Mouse (Mus musculus): ENCODE data around the gene Ndufs5. TPM values are rescaled to one million over a fixed set of nuclear protein-coding genes. Genes with fewer than 3 reads are reported as not detected.

The Ndufs5 gene
- polyA plus RNA-seq, 1 experiment from 2014 or later = 257 TPM

- Histone ChIP-seq H3K4me3 (ENCODE audit: low read depth, low read length) (no peak overlapping the region), H3K36me3 (replicated peaks; ENCODE audit: insufficient read depth, low read length) (peaks cover 20% of the 10 kb centered on the region), H3K27ac (ENCODE audit: low read depth) (no peak overlapping the region), H3K27me3 (ENCODE audit: insufficient read depth, low read length) (no peaks in the 10 kb centered on the region), H3K9ac (replicated peaks) (no peak overlapping the region), H3K4me2 (ENCODE audit: low read depth, low read length) (no peak overlapping the region), H3K9me3 (ENCODE audit: low read length) (no peaks in the 10 kb centered on the region), H3K4me1 (ENCODE audit: insufficient read depth) (no peaks in the 10 kb centered on the region)
- no peak for ATAC-seq
- no peak for DNase-seq
- WGBS (ENCODE audit: insufficient replicate concordance) = 83% methylated on average over 1 of the region's 2 CpGs
- TF ChIP-seq CTCF (IDR thresholded peaks at IDR 0.05; ENCODE audit: low read depth) (no peak), EP300 (IDR thresholded peaks at IDR 0.05; ENCODE audit: low read depth) (no peak)
Observed at GRCm38 (mm10) chr4:123732921-123733320, 14.9 kb upstream of the Ndufs5 start.

- H3K4me2 ChIP-seq (ENCODE audit: low read depth, low read length) = no peak overlapping the region
- TF ChIP-seq EP300 (IDR thresholded peaks at IDR 0.05; ENCODE audit: low read depth) (no peak), CTCF (IDR thresholded peaks at IDR 0.05; ENCODE audit: low read depth) (no peak)
- DNase-seq (no peak), ATAC-seq (peak; percentile 69; the same call in 1 of the 2 replicates)
- H3K27ac ChIP-seq (ENCODE audit: low read depth) = no peak overlapping the region
- H3K36me3 ChIP-seq (replicated peaks; ENCODE audit: insufficient read depth, low read length) = peaks cover 17% of the 10 kb centered on the region
- no peaks in the 10 kb centered on the region for H3K27me3 ChIP-seq (ENCODE audit: insufficient read depth, low read length)
- WGBS (ENCODE audit: insufficient replicate concordance) = 87% methylated on average over 4 of the region's 4 CpGs
- H3K9me3 ChIP-seq (ENCODE audit: low read length) = no peaks in the 10 kb centered on the region
- no peaks in the 10 kb centered on the region for H3K4me1 ChIP-seq (ENCODE audit: insufficient read depth)
- no peak overlapping the region for H3K9ac ChIP-seq (replicated peaks)
- no peak overlapping the region for H3K4me3 ChIP-seq (ENCODE audit: low read depth, low read length)
Observed at GRCm38 (mm10) chr4:123732163-123732910, 14.3 kb upstream of the Ndufs5 start.

- WGBS (ENCODE audit: insufficient replicate concordance) = 84% methylated on average over 4 of the region's 4 CpGs
- H3K36me3 ChIP-seq (replicated peaks; ENCODE audit: insufficient read depth, low read length) = no peaks in the 10 kb centered on the region
- no peak overlapping the region for H3K4me2 ChIP-seq (ENCODE audit: low read depth, low read length)
- H3K9me3 ChIP-seq (ENCODE audit: low read length) = no peaks in the 10 kb centered on the region
- TF ChIP-seq CTCF (IDR thresholded peaks at IDR 0.05; ENCODE audit: low read depth) = no peak
- no peak for TF ChIP-seq EP300 (IDR thresholded peaks at IDR 0.05; ENCODE audit: low read depth)
- no peak overlapping the region for H3K9ac ChIP-seq (replicated peaks)
- H3K4me3 ChIP-seq (ENCODE audit: low read depth, low read length) = no peak overlapping the region
- no peak overlapping the region for H3K27ac ChIP-seq (ENCODE audit: low read depth)
- no peak for ATAC-seq
- no peaks in the 10 kb centered on the region for H3K4me1 ChIP-seq (ENCODE audit: insufficient read depth)
- no peaks in the 10 kb centered on the region for H3K27me3 ChIP-seq (ENCODE audit: insufficient read depth, low read length)
- no peak for DNase-seq
Observed at GRCm38 (mm10) chr4:123721761-123722160, 3.8 kb upstream of the Ndufs5 start.

- Histone ChIP-seq H3K9me3 (ENCODE audit: low read length) (no peaks in the 10 kb centered on the region), H3K4me1 (ENCODE audit: insufficient read depth) (no peaks in the 10 kb centered on the region), H3K9ac (replicated peaks) (peak overlapping the region; percentile 2), H3K4me3 (ENCODE audit: low read depth, low read length) (peak overlapping the region; percentile 83), H3K4me2 (ENCODE audit: low read depth, low read length) (peak overlapping the region; percentile 56), H3K27ac (ENCODE audit: low read depth) (peak overlapping the region; percentile 74), H3K36me3 (replicated peaks; ENCODE audit: insufficient read depth, low read length) (no peaks in the 10 kb centered on the region; the same call in 1 of the 2 replicates), H3K27me3 (ENCODE audit: insufficient read depth, low read length) (no peaks in the 10 kb centered on the region)
- ATAC-seq (peak; percentile 39), DNase-seq (no peak)
- TF ChIP-seq CTCF (IDR thresholded peaks at IDR 0.05; ENCODE audit: low read depth) (no peak), EP300 (IDR thresholded peaks at IDR 0.05; ENCODE audit: low read depth) (0 out of 2 replicates have a peak, but pooled peaks have one; percentile 11)
- WGBS (ENCODE audit: insufficient replicate concordance) = 13% methylated on average over 7 of the region's 7 CpGs
Observed at GRCm38 (mm10) chr4:123718434-123718780, 405 bp upstream of the Ndufs5 start.

- peaks cover 4% of the 10 kb centered on the region; the same call in 1 of the 2 replicates for H3K36me3 ChIP-seq (replicated peaks; ENCODE audit: insufficient read depth, low read length)
- no peaks in the 10 kb centered on the region for H3K4me1 ChIP-seq (ENCODE audit: insufficient read depth)
- ATAC-seq (no peak), DNase-seq (no peak)
- TF ChIP-seq EP300 (IDR thresholded peaks at IDR 0.05; ENCODE audit: low read depth) (no peak), CTCF (IDR thresholded peaks at IDR 0.05; ENCODE audit: low read depth) (no peak)
- H3K27ac ChIP-seq (ENCODE audit: low read depth) = no peak overlapping the region
- no peak overlapping the region for H3K4me2 ChIP-seq (ENCODE audit: low read depth, low read length)
- WGBS (ENCODE audit: insufficient replicate concordance) = 86% methylated on average over 1 of the region's 3 CpGs
- H3K9ac ChIP-seq (replicated peaks) = no peak overlapping the region
- H3K27me3 ChIP-seq (ENCODE audit: insufficient read depth, low read length) = no peaks in the 10 kb centered on the region
- H3K4me3 ChIP-seq (ENCODE audit: low read depth, low read length) = no peak overlapping the region
- H3K9me3 ChIP-seq (ENCODE audit: low read length) = no peaks in the 10 kb centered on the region
Observed at GRCm38 (mm10) chr4:123712431-123712830, 5.6 kb downstream of the Ndufs5 start.

- 88% methylated on average over 5 of the region's 5 CpGs for WGBS (ENCODE audit: insufficient replicate concordance)
- Histone ChIP-seq H3K27ac (ENCODE audit: low read depth) (no peak overlapping the region), H3K9me3 (ENCODE audit: low read length) (no peaks in the 10 kb centered on the region), H3K36me3 (replicated peaks; ENCODE audit: insufficient read depth, low read length) (0 out of 2 replicates have a peak, but pooled peaks cover 3% of the 10 kb centered on the region), H3K27me3 (ENCODE audit: insufficient read depth, low read length) (no peaks in the 10 kb centered on the region), H3K4me3 (ENCODE audit: low read depth, low read length) (no peak overlapping the region), H3K9ac (replicated peaks) (no peak overlapping the region), H3K4me1 (ENCODE audit: insufficient read depth) (no peaks in the 10 kb centered on the region), H3K4me2 (ENCODE audit: low read depth, low read length) (no peak overlapping the region)
- no peak for ATAC-seq
- no peak for DNase-seq
- TF ChIP-seq CTCF (IDR thresholded peaks at IDR 0.05; ENCODE audit: low read depth) (no peak), EP300 (IDR thresholded peaks at IDR 0.05; ENCODE audit: low read depth) (no peak)
Observed at GRCm38 (mm10) chr4:123707340-123707739, 10.7 kb downstream of the Ndufs5 start.

Data from liver, postnatal 0 days (tissue).